Mouse (Mus musculus) heart, postnatal 0 days (tissue): ENCODE results near the gene Gpbp1.

Source experiments
- CTCF ChIP-seq: IDR thresholded peaks from 2 replicates; pipeline ENCODE4 v1.5.1; 2016; ENCODE audit warnings: antibody characterized with exemption, control low read depth, low read depth
- EP300 ChIP-seq: IDR thresholded peaks from 2 replicates; pipeline ENCODE4 v1.6.1; 2016; ENCODE audit warnings: antibody characterized with exemption, low read depth

DNA sequence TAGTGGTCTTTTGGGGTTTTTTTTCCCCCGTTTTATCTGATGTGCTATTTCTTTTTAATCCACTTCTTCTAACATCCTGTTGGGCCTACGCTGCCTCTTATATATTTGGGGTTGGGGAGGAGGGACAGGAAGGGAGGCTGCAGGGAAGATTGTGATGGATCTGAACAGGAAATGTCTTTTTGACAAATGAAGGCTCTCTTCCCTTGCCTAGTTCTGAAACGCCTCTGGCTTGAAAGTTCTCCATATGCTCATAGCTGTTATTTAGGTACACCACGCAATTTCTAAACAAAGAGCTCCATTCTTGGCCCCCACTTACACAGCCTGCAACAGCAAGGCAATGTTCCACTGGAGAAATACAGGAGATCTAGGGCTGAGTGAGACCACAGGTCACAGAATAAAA lies 95.0 kb downstream of the Gpbp1 start:
- TF ChIP-seq CTCF (no peak), EP300 (no peak)
